Mouse (Mus musculus) liver, embryonic 12.5 days (tissue): ENCODE measurements around the gene Iqca. TPM values are rescaled to one million over a fixed set of nuclear protein-coding genes. Genes with fewer than 3 reads are reported as not detected.

ENCODE experiments used
- ATAC-seq: fragments of 200-750 bp; cut with Nextera tagmentation; 2 replicates; pipeline ENCODE4 v1.8.0; 2017; ENCODE audit warnings: moderate number of reproducible peaks, mild to moderate bottlenecking, moderate library complexity
- H3K27ac ChIP-seq: fragments of 300-500 bp; sonication (generic); 2 replicates; pipeline ENCODE4 v1.5.1; 2016; ENCODE audit warnings: mild to moderate bottlenecking
- H3K27me3 ChIP-seq: fragments of 300-500 bp; sonication (generic); replicated peaks from 2 replicates; pipeline ENCODE4 v1.6.1; 2016; ENCODE audit warnings: mild to moderate bottlenecking, moderate library complexity
- H3K36me3 ChIP-seq: fragments of 300-500 bp; sonication (generic); 2 replicates; pipeline ENCODE4 v1.6.1; 2016; ENCODE audit warnings: mild to moderate bottlenecking, moderate library complexity
- H3K4me1 ChIP-seq: fragments of 300-500 bp; sonication (generic); 2 replicates; pipeline ENCODE4 v1.6.1; 2016
- H3K4me2 ChIP-seq: fragments of 300-500 bp; sonication (generic); 2 replicates; pipeline ENCODE4 v1.6.1; 2016; ENCODE audit warnings: mild to moderate bottlenecking, moderate library complexity
- H3K4me3 ChIP-seq: fragments of 300-500 bp; sonication (generic); 2 replicates; pipeline ENCODE4 v1.5.1; 2016; ENCODE audit warnings: mild to moderate bottlenecking, moderate library complexity
- H3K9ac ChIP-seq: fragments of 300-500 bp; sonication (generic); 2 replicates; pipeline ENCODE4 v1.6.1; 2016; ENCODE audit warnings: mild to moderate bottlenecking, moderate library complexity
- H3K9me3 ChIP-seq: fragments of 300-500 bp; sonication (generic); replicated peaks from 2 replicates; pipeline ENCODE4 v1.6.1; 2016; ENCODE audit warnings: mild to moderate bottlenecking, moderate library complexity
- WGBS: fragments of 180-500 bp; shearing (Covaris S2); methylation state at CpG from one replicate; pipeline ENCODE4 v1.1.7; 2016; ENCODE audit not compliant: insufficient replicate concordance; 5-methylcytosine and 5-hydroxymethylcytosine counted together
- polyA plus RNA-seq: library from polyadenylated mRNA; unstranded; fragments of >200 nt; fragmentation: Nextera tagmentation; extraction: Ambion mirVana; gene quantifications from 2 replicates; pipeline ENCODE4 v1.2.1, GENCODE M21; 2016

The Iqca gene
- polyA plus RNA-seq: 0.11 and 0.28 TPM in 2 replicates

DNA sequence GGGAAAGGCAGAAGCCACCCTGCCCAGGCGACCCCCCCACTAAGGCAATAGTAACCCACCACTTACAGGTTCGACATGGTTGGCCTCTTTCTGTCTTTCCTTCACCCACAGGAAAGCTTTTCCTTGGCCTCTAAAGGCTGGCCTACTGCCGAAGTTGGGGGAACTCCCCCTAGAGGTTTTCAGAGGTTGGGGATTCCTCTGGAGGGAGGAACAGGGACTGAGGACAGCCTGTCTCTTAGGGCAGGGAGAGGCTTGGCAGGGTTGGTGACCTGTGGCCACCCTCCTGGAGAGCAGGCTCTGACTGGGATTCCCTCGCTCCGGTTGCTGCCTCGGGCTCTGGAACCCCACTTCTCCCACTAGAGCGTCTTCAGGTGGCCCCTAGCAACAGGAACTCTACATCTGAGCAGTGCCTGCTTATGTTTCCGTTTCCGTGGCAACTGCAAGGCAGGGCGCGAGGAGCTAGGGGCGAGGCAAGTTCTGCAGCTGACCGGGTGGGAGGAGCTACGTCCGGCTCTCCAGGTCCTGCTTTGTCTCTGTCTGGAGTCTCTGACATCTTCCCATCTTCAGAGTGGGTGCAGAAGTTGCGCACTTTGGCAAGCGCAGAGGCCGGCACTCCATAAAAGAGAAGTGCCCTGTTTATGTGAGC, at the start of gene Iqca:
Iqca (minus strand) TSS at position 303 of the 646 bp plus-strand sequence.
- Histone ChIP-seq H3K36me3 (no peaks in the 10 kb centered on the region), H3K4me2 (peak within 1 kb of the TSS; percentile 36), H3K4me3 (no peak within 1 kb of the TSS), H3K9me3 (0 out of 2 replicates have a peak, but pooled peaks cover 3% of the 10 kb centered on the region), H3K9ac (no peak within 1 kb of the TSS), H3K27ac (no peak within 1 kb of the TSS), H3K27me3 (peaks cover 27% of the 10 kb centered on the region), H3K4me1 (no peaks in the 10 kb centered on the region)
- ATAC-seq: peak; percentile 51
- 5% methylated on average over 18 of the region's 18 CpGs for WGBS

DNA sequence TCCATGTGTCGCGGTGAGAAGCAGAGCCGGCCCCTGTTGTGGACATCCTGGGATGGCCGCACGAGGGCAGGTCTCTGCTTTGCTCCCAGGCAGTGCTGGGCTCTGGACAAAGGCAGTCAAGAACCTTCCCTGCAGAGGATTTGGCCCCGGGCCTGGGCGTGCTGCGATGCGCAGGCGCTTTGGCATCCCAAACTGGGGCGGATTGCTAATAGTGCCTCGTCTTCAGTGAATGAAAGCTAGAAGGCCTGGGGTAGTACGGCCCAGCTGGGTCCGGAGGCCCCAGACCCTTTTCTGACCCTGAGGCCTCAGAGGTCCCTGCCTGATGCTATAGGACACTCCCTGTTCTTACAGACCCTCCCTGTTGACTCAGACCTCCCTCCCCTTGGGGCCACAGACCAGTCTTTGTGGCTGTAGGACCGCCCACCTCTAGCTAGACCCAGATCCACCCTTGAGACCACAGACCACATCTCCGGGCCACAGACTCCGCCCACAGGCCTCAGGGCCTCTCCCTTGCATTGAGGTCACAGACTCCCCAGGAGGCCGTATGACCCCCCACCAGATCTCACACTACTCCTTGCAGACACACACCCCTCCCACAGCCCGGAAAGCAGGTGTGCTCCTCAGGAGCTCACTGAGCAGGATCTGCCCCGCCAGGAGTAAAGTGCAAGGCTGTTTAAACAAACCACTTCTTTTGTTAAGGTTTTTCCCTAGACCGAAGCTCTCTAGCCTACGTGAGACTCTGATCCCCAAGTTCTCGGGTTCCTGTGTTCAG, 49.2 kb upstream of the Iqca start:
- no peak overlapping the region for H3K4me3 ChIP-seq
- 0 out of 2 replicates have a peak, but pooled peaks cover 3% of the 10 kb centered on the region for H3K4me1 ChIP-seq
- H3K4me2 ChIP-seq: peak overlapping the region; percentile 9
- no peak overlapping the region for H3K27ac ChIP-seq
- no peaks in the 10 kb centered on the region for H3K36me3 ChIP-seq
- H3K9me3 ChIP-seq: no peaks in the 10 kb centered on the region
- no peak overlapping the region for H3K9ac ChIP-seq
- WGBS: 12% methylated on average over 23 of the region's 23 CpGs
- H3K27me3 ChIP-seq: peaks cover 71% of the 10 kb centered on the region
- 0 out of 2 replicates have a peak, but pooled peaks have one; percentile 31 for ATAC-seq

DNA sequence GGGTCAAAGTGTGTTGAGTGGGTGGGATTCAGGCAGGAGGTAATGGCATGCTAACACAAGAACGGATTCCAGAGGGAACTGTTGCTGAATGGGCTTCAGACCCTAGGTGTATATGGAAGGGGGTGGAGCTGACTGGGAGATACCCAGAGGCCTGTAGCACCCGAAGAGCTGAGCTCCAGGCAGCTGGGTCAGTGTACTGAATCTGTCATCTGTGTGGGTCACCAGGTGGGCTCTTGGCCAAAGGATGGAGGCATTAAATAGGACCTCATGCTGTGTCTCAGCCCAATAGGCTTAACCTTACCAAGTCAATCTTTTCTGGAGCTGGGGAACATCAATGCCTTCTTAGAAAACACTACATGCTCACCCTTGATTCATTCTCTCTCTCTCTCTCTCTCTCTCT, 48.5 kb upstream of the Iqca start:
- ATAC-seq: no peak
- H3K36me3 ChIP-seq: no peaks in the 10 kb centered on the region
- no peak overlapping the region for H3K27ac ChIP-seq
- H3K4me1 ChIP-seq: 0 out of 2 replicates have a peak, but pooled peaks cover 3% of the 10 kb centered on the region
- H3K4me2 ChIP-seq: no peak overlapping the region
- H3K9me3 ChIP-seq: no peaks in the 10 kb centered on the region
- peaks cover 64% of the 10 kb centered on the region for H3K27me3 ChIP-seq
- no peak overlapping the region for H3K9ac ChIP-seq
- H3K4me3 ChIP-seq: no peak overlapping the region
- 54% methylated on average over 2 of the region's 2 CpGs for WGBS

DNA sequence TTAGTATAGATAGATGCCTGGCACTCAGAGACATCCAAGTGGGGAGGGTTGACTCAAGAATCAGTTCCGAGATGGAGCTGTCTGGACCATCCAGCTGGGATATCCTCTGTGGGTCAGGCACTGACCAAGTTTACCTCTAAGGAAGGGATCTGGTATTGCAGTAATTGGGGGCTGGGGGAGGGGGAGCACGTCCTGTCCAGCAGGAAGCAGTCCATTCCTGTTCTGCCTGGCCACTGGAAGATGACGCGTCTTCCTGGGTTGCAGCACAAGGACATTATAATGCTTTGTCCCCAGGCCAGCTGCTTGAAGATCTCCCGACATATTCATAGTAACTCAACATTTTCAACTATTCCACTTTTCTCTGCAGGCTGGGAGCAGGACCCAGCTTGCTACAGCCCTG, 48.0 kb upstream of the Iqca start:
- no peak for ATAC-seq
- no peak overlapping the region for H3K4me3 ChIP-seq
- H3K9ac ChIP-seq: no peak overlapping the region
- H3K4me2 ChIP-seq: no peak overlapping the region
- no peaks in the 10 kb centered on the region for H3K9me3 ChIP-seq
- H3K36me3 ChIP-seq: no peaks in the 10 kb centered on the region
- H3K27me3 ChIP-seq: peaks cover 60% of the 10 kb centered on the region
- 46% methylated on average over 5 of the region's 5 CpGs for WGBS
- H3K27ac ChIP-seq: no peak overlapping the region
- H3K4me1 ChIP-seq: 0 out of 2 replicates have a peak, but pooled peaks cover 3% of the 10 kb centered on the region

DNA sequence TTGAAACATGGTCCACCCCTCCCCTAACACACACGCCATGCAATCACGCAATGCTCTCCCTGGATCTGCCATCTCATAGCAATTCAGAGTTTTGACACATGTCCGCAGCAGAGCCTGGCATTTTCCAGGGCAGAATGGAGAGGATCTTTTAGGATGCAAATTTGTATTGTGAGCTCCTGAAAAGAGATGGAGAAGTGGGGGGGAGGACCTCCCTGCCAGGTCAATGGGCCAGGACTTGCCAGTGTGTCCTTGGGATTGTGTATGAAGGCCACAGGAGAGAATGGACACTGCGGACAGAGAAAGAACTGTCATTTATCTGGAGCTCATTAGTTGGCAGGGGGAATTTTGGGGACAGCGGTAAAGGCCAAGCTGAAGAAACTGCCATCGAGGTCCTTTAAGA, 35.8 kb upstream of the Iqca start:
- H3K4me2 ChIP-seq: no peak overlapping the region
- H3K36me3 ChIP-seq: no peaks in the 10 kb centered on the region
- no peak for ATAC-seq
- WGBS: 83% methylated on average over 6 of the region's 6 CpGs
- no peak overlapping the region for H3K9ac ChIP-seq
- no peak overlapping the region for H3K4me3 ChIP-seq
- no peaks in the 10 kb centered on the region for H3K4me1 ChIP-seq
- H3K27ac ChIP-seq: no peak overlapping the region
- no peaks in the 10 kb centered on the region for H3K27me3 ChIP-seq
- no peaks in the 10 kb centered on the region for H3K9me3 ChIP-seq

DNA sequence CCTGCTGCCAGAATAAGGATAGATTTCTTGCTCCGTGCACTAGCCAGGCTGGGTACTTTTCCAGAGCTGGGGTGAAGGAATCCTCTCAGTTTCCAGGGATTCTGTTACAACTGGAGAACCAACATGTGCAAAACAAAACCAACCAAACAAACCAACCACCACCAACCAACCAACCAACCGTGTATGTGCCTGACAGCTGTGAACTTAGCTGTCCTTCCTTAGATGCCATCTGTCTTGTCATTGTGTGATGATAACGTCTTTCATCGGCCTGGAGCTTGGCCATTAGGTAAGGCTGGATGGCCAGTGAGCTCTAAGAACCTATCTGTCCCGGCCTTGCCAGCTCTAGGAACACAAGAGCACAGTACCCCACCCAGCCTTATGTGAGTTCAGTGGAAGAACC, 33.7 kb upstream of the Iqca start:
- Histone ChIP-seq H3K27me3 (no peaks in the 10 kb centered on the region), H3K4me1 (no peaks in the 10 kb centered on the region), H3K27ac (no peak overlapping the region), H3K9me3 (no peaks in the 10 kb centered on the region), H3K4me3 (no peak overlapping the region), H3K9ac (no peak overlapping the region), H3K4me2 (no peak overlapping the region), H3K36me3 (no peaks in the 10 kb centered on the region)
- 69% methylated on average over 5 of the region's 5 CpGs for WGBS
- no peak for ATAC-seq

DNA sequence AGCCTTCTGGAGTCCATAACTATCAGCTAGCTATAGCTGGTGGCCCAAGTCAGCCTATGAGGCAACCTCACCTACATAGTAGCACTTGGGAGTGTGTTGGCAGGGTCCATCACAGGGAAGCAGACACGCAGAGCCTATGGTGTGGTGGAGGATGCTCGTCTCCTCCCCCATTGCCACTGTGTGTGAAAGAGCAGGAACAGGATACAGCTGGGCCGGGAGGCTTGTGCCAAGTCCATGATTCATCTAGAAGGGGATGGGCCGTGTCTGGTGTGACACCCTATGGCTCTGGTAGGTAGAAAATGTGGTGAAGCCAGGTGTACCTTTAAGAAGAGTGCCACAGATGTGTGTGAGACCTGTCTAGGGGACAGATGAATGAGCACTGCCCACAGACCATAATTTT, 33.0 kb upstream of the Iqca start:
- H3K4me1 ChIP-seq: no peaks in the 10 kb centered on the region
- no peak overlapping the region for H3K27ac ChIP-seq
- H3K4me2 ChIP-seq: no peak overlapping the region
- WGBS: 42% methylated on average over 4 of the region's 4 CpGs
- no peaks in the 10 kb centered on the region for H3K36me3 ChIP-seq
- no peaks in the 10 kb centered on the region for H3K9me3 ChIP-seq
- H3K9ac ChIP-seq: no peak overlapping the region
- ATAC-seq: no peak
- H3K27me3 ChIP-seq: no peaks in the 10 kb centered on the region
- no peak overlapping the region for H3K4me3 ChIP-seq

DNA sequence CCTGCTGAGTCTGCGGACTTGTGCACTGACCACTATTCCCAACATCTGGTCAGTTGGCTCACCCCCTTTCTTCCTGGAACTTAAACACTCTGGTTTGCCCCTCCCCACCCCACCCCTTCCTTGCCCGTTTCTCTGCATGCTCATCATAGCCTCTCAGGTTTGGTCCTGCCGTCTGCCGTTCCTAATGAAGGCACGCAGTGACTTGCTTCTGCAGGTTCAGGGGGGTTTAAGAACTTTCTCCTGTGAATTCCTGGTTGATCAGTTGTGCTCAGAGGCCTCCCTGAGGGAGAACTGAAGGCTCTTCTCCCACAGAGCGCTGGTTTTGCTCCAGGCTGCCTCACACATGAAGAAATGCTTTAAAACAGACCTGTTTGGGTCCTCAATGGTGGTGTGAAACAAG, 30.4 kb upstream of the Iqca start:
- Histone ChIP-seq H3K9me3 (no peaks in the 10 kb centered on the region), H3K9ac (no peak overlapping the region), H3K27ac (no peak overlapping the region), H3K36me3 (no peaks in the 10 kb centered on the region), H3K27me3 (peaks cover 12% of the 10 kb centered on the region; the same call in 1 of the 2 replicates), H3K4me1 (no peaks in the 10 kb centered on the region), H3K4me2 (no peak overlapping the region), H3K4me3 (no peak overlapping the region)
- WGBS: 62% methylated on average over 6 of the region's 6 CpGs
- no peak for ATAC-seq

DNA sequence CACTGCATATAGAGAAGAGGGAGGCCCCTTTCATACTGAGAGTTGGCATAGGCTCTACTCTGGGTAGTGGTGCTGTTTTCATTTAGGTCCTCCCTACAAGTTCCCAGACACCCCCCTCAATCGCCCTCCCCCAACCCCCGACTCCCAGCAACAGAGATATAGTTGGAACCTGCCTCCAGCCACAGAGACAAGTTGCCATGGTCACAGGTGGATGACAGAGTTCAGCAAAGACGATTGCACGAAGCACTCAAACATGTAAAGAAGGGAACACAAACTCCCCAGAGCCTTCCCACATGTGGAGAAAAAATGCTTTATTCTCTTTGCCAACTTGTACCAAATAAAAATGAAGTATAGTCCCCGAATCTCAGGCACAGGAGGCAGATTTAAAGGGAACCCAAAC, 29.3 kb upstream of the Iqca start:
- no peak overlapping the region for H3K27ac ChIP-seq
- 47% methylated on average over 5 of the region's 5 CpGs for WGBS
- ATAC-seq: no peak
- H3K27me3 ChIP-seq: peaks cover 12% of the 10 kb centered on the region; the same call in 1 of the 2 replicates
- H3K9me3 ChIP-seq: no peaks in the 10 kb centered on the region
- H3K4me2 ChIP-seq: no peak overlapping the region
- H3K36me3 ChIP-seq: no peaks in the 10 kb centered on the region
- no peak overlapping the region for H3K4me3 ChIP-seq
- H3K9ac ChIP-seq: no peak overlapping the region
- no peaks in the 10 kb centered on the region for H3K4me1 ChIP-seq

DNA sequence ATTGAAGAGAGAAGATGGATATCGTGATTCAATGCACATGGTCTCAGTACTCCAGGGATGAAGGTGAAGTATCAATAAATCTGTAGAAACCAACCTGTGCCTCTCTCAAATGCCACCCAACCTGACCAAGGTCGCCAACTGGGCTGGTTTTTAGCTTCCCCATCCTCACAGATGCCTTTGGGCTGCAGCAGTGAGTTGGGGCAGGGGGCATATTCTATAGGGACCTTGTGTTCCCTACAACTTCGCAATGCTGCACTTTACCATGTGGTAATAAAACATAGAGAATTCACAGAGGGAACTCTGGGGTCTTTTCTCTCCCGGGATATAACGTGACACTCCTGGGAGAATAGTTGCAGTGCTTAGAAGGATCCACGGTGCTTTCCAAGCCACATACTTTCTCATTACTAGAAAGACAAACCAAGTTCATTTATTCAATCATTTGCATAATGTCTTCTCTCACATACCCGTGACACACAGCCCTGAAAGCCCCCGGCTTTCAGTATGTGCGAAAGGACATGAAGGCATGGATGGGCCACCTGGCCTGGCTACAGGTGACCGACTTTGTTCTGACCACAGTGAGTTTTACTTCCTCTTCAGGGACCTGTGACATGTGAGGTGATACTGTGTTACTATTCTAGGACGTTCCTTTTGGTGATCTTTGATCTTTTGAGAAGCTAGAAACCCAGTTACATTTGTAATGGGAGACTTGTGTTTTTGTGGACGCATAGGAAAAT, 27.9 kb upstream of the Iqca start:
- H3K4me2 ChIP-seq: no peak overlapping the region
- ATAC-seq: no peak
- no peak overlapping the region for H3K27ac ChIP-seq
- H3K9me3 ChIP-seq: no peaks in the 10 kb centered on the region
- WGBS: 62% methylated on average over 12 of the region's 12 CpGs
- H3K9ac ChIP-seq: no peak overlapping the region
- H3K4me1 ChIP-seq: no peaks in the 10 kb centered on the region
- no peak overlapping the region for H3K4me3 ChIP-seq
- H3K27me3 ChIP-seq: peaks cover 12% of the 10 kb centered on the region; the same call in 1 of the 2 replicates
- H3K36me3 ChIP-seq: no peaks in the 10 kb centered on the region

DNA sequence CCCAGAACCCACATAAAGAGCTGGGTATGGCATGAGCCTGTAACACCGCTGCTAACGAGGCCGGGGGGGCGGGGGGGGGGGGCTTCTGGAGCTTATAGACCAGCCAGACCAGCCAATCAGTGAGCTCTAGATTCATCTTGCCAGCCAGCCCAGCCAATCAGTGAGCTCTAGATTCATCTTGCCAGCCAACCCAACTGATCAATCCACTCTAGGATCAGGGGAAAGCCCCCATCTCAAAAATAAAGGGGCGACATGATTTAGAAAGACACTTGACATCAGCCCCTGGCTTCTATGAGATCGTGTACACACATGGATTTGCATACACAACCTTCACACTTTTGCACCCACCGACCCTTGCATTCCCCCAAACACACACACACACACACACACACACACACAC, 27.3 kb upstream of the Iqca start:
- Histone ChIP-seq H3K9ac (no peak overlapping the region), H3K9me3 (no peaks in the 10 kb centered on the region), H3K27ac (no peak overlapping the region), H3K4me2 (no peak overlapping the region), H3K4me1 (no peaks in the 10 kb centered on the region), H3K27me3 (peaks cover 12% of the 10 kb centered on the region; the same call in 1 of the 2 replicates), H3K36me3 (no peaks in the 10 kb centered on the region), H3K4me3 (no peak overlapping the region)
- no peak for ATAC-seq
- 71% methylated on average over 7 of the region's 7 CpGs for WGBS

DNA sequence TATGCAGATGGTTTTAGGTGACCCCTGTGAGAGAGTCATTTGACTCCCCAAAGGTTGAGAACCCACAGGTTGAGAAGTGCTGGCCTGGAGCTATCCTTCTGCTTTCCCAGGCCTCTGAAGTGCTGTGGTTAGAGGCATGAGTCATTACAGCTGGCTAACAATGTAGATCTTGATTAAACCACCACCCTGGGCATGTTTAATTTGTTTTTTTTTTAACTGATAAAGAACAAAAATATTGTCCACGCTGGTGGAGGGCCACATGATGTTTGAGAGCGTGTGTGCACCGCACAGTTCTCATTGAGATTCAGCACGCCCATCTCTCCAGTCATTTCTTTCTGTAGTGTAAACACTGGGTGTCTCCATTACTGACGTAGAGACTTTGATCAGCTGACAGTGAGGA, 24.8 kb upstream of the Iqca start:
- ATAC-seq: no peak
- Histone ChIP-seq H3K36me3 (no peaks in the 10 kb centered on the region), H3K9ac (no peak overlapping the region), H3K27ac (no peak overlapping the region), H3K9me3 (no peaks in the 10 kb centered on the region), H3K27me3 (peaks cover 17% of the 10 kb centered on the region; the same call in 1 of the 2 replicates), H3K4me3 (no peak overlapping the region), H3K4me1 (no peaks in the 10 kb centered on the region), H3K4me2 (no peak overlapping the region)
- WGBS: 54% methylated on average over 5 of the region's 5 CpGs
